Mouse (Mus musculus): ENCODE data around the gene Adad2.

- TF ChIP-seq CTCF (IDR thresholded peaks at IDR 0.05; ENCODE audit: low read depth) (no peak), EP300 (IDR thresholded peaks at IDR 0.05; ENCODE audit: low read depth) (no peak)
Observed at GRCm38 (mm10) chr8:119663440-119663839, 50.9 kb downstream of the Adad2 start.

All from liver, embryonic 14.5 days (tissue).